Mouse (Mus musculus) ES-Bruce4 (cell line): Measurements from ENCODE around the gene Cacng2. TPM values are rescaled to one million over a fixed set of nuclear protein-coding genes. Genes with fewer than 3 reads are reported as not detected.

Source experiments
- H3K27ac ChIP-seq: 2 replicates; pipeline ENCODE4 v1.5.1; 2012; ENCODE audit warnings: low read length, inconsistent platforms; ENCODE audit not compliant: insufficient read depth
- H3K27me3 ChIP-seq: 2 replicates; pipeline ENCODE4 v1.6.1; 2012; ENCODE audit warnings: mild to moderate bottlenecking, low read length, inconsistent platforms; ENCODE audit not compliant: control insufficient read depth, poor library complexity, insufficient read depth, severe bottlenecking
- H3K36me3 ChIP-seq: 2 replicates; pipeline ENCODE4 v1.6.1; 2012; ENCODE audit warnings: inconsistent platforms, mild to moderate bottlenecking, low read length, moderate library complexity; ENCODE audit not compliant: control insufficient read depth, poor library complexity, insufficient read depth, severe bottlenecking
- H3K4me1 ChIP-seq: one replicate; pipeline ENCODE4 v1.8.1; 2011; ENCODE audit warnings: low read length; ENCODE audit not compliant: control insufficient read depth, insufficient read depth
- H3K4me3 ChIP-seq: 2 replicates; pipeline ENCODE4 v1.5.1; 2011; ENCODE audit warnings: low read depth, mild to moderate bottlenecking, low read length
- H3K9ac ChIP-seq: 2 replicates; pipeline ENCODE4 v1.6.1; 2012; ENCODE audit warnings: low read depth, mild to moderate bottlenecking, inconsistent platforms; ENCODE audit not compliant: poor library complexity, severe bottlenecking
- H3K9me3 ChIP-seq: replicated peaks from 2 replicates; pipeline ENCODE4 v1.6.1; 2012; ENCODE audit warnings: mild to moderate bottlenecking, low read length, inconsistent platforms; ENCODE audit not compliant: control insufficient read depth, poor library complexity, insufficient read depth, severe bottlenecking
- CTCF ChIP-seq: IDR thresholded peaks from one replicate; pipeline ENCODE4 v1.8.1; 2011; ENCODE audit warnings: low read depth, low read length
- EP300 ChIP-seq: IDR thresholded peaks from 2 replicates; pipeline ENCODE4 v1.6.1; 2011; ENCODE audit warnings: low read depth, low read length; ENCODE audit not compliant: insufficient read depth
- POLR2A ChIP-seq: IDR thresholded peaks from one replicate; pipeline ENCODE4 v1.8.1; 2011; ENCODE audit warnings: low read length; ENCODE audit not compliant: insufficient read depth
- polyA plus RNA-seq: library from polyadenylated mRNA; stranded (reverse); fragments of >200 nt; gene quantifications from 2 replicates; pipeline ENCODE4 v1.2.4, GENCODE M21; 2011; ENCODE audit warnings: low read depth; ENCODE audit not compliant: missing spikeins, insufficient read depth, insufficient read length

Gene Cacng2
- polyA plus RNA-seq, 1 experiment = not detected

GRCm38 (mm10) chr15:78133389-78133788 lies 13.6 kb upstream of the Cacng2 start:
- H3K27ac ChIP-seq = no peak overlapping the region
- no peak overlapping the region for H3K4me3 ChIP-seq
- H3K27me3 ChIP-seq = no peaks in the 10 kb centered on the region
- H3K36me3 ChIP-seq = no peaks in the 10 kb centered on the region
- no peak for TF ChIP-seq POLR2A
- TF ChIP-seq EP300 = no peak
- TF ChIP-seq CTCF = no peak
- no peak overlapping the region for H3K9ac ChIP-seq
- no peaks in the 10 kb centered on the region for H3K4me1 ChIP-seq
- H3K9me3 ChIP-seq = no peaks in the 10 kb centered on the region

- H3K9me3 ChIP-seq = no peaks in the 10 kb centered on the region
- TF ChIP-seq CTCF (no peak), EP300 (no peak), POLR2A (no peak)
- no peaks in the 10 kb centered on the region for H3K4me1 ChIP-seq
- H3K36me3 ChIP-seq = no peaks in the 10 kb centered on the region
- H3K27ac ChIP-seq = no peak overlapping the region
- no peak overlapping the region for H3K9ac ChIP-seq
- H3K4me3 ChIP-seq = no peak overlapping the region
- H3K27me3 ChIP-seq = peaks cover 4% of the 10 kb centered on the region
Observed at GRCm38 (mm10) chr15:78119248-78119647, 580 bp downstream of the Cacng2 start.

- no peak overlapping the region for H3K27ac ChIP-seq
- H3K27me3 ChIP-seq = peaks cover 4% of the 10 kb centered on the region
- H3K9ac ChIP-seq = no peak overlapping the region
- no peaks in the 10 kb centered on the region for H3K36me3 ChIP-seq
- H3K4me3 ChIP-seq = no peak overlapping the region
- no peaks in the 10 kb centered on the region for H3K9me3 ChIP-seq
- no peaks in the 10 kb centered on the region for H3K4me1 ChIP-seq
- TF ChIP-seq POLR2A (no peak), EP300 (no peak), CTCF (no peak)
Observed at GRCm38 (mm10) chr15:78118275-78118995, 1.4 kb downstream of the Cacng2 start.

- H3K9me3 ChIP-seq = no peaks in the 10 kb centered on the region
- H3K27me3 ChIP-seq = peaks cover 4% of the 10 kb centered on the region
- H3K4me1 ChIP-seq = no peaks in the 10 kb centered on the region
- TF ChIP-seq POLR2A (no peak), EP300 (no peak), CTCF (no peak)
- H3K9ac ChIP-seq = no peak overlapping the region
- H3K4me3 ChIP-seq = no peak overlapping the region
- H3K27ac ChIP-seq = no peak overlapping the region
- no peaks in the 10 kb centered on the region for H3K36me3 ChIP-seq
Observed at GRCm38 (mm10) chr15:78117731-78118130, 2.1 kb downstream of the Cacng2 start.

- Histone ChIP-seq H3K9me3 (no peaks in the 10 kb centered on the region), H3K9ac (no peak overlapping the region), H3K4me3 (no peak overlapping the region), H3K27me3 (peaks cover 4% of the 10 kb centered on the region), H3K27ac (no peak overlapping the region), H3K36me3 (no peaks in the 10 kb centered on the region), H3K4me1 (no peaks in the 10 kb centered on the region)
- no peak for TF ChIP-seq CTCF
- no peak for TF ChIP-seq EP300
- TF ChIP-seq POLR2A = no peak
Observed at GRCm38 (mm10) chr15:78116936-78117335, 2.9 kb downstream of the Cacng2 start.

- TF ChIP-seq EP300 (no peak), POLR2A (no peak), CTCF (no peak)
- Histone ChIP-seq H3K9me3 (no peaks in the 10 kb centered on the region), H3K36me3 (no peaks in the 10 kb centered on the region), H3K9ac (no peak overlapping the region), H3K27me3 (peaks cover 4% of the 10 kb centered on the region), H3K4me1 (no peaks in the 10 kb centered on the region), H3K27ac (no peak overlapping the region), H3K4me3 (no peak overlapping the region)
Observed at GRCm38 (mm10) chr15:78116244-78116643, 3.6 kb downstream of the Cacng2 start.
